Mouse (Mus musculus) limb, embryonic 12.5 days (tissue): ENCODE data around the gene Asgr2. TPM values are rescaled to one million over a fixed set of nuclear protein-coding genes. Genes with fewer than 3 reads are reported as not detected.
"Not testable (repeated sequence)": the region's sequence is repeated elsewhere in the genome, so short reads cannot be mapped to it uniquely, and the experiment has no call there.

Experiments used
- ATAC-seq: fragments of 200-750 bp; cut with Nextera tagmentation; 2 replicates; pipeline ENCODE4 v1.8.0; 2017; ENCODE audit warnings: low read depth, moderate TSS enrichment; ENCODE audit not compliant: insufficient number of reproducible peaks, insufficient read depth, low FRiP score, low TSS enrichment
- H3K27ac ChIP-seq: fragments of 300-500 bp; sonication (generic); 2 replicates; pipeline ENCODE4 v1.5.1; 2016; ENCODE audit warnings: mild to moderate bottlenecking, moderate library complexity
- H3K27me3 ChIP-seq: fragments of 300-500 bp; sonication (generic); 2 replicates; pipeline ENCODE4 v1.6.1; 2016; ENCODE audit warnings: mild to moderate bottlenecking, moderate library complexity
- H3K36me3 ChIP-seq: fragments of 300-500 bp; sonication (generic); 2 replicates; pipeline ENCODE4 v1.6.1; 2016; ENCODE audit warnings: mild to moderate bottlenecking, moderate library complexity
- H3K4me1 ChIP-seq: fragments of 300-500 bp; sonication (generic); replicated peaks from 2 replicates; pipeline ENCODE4 v1.6.1; 2016
- H3K4me2 ChIP-seq: fragments of 300-500 bp; sonication (generic); 2 replicates; pipeline ENCODE4 v1.6.1; 2016; ENCODE audit warnings: mild to moderate bottlenecking, moderate library complexity
- H3K4me3 ChIP-seq: fragments of 300-500 bp; sonication (generic); replicated peaks from 2 replicates; pipeline ENCODE4 v1.5.1; 2016; ENCODE audit warnings: mild to moderate bottlenecking
- H3K9ac ChIP-seq: fragments of 300-500 bp; sonication (generic); replicated peaks from 2 replicates; pipeline ENCODE4 v1.6.1; 2016; ENCODE audit warnings: mild to moderate bottlenecking, moderate library complexity
- H3K9me3 ChIP-seq: fragments of 300-500 bp; sonication (generic); 2 replicates; pipeline ENCODE4 v1.6.1; 2016; ENCODE audit warnings: mild to moderate bottlenecking, moderate library complexity
- WGBS: fragments of 180-500 bp; shearing (Covaris S2); methylation state at CpG from one replicate; pipeline ENCODE4 v1.1.7; 2016; 5-methylcytosine and 5-hydroxymethylcytosine counted together
- polyA plus RNA-seq: library from polyadenylated mRNA; unstranded; fragments of >200 nt; fragmentation: Nextera tagmentation; extraction: Ambion mirVana; gene quantifications from 2 replicates; pipeline ENCODE4 v1.2.1, GENCODE M21; 2016

Asgr2 gene
- polyA plus RNA-seq, 1 experiment from 2014 or later, result not detected

GRCm38 (mm10) chr11:70097396-70097795 is 5.0 kb downstream of the Asgr2 start:
- Histone ChIP-seq H3K9me3 (no peaks in the 10 kb centered on the region), H3K4me1 (no peaks in the 10 kb centered on the region; the same call in 1 of the 2 replicates), H3K27me3 (0 out of 2 replicates have a peak, but pooled peaks cover 9% of the 10 kb centered on the region), H3K36me3 (no peaks in the 10 kb centered on the region), H3K4me3 (no peak overlapping the region), H3K4me2 (no peak overlapping the region), H3K9ac (no peak overlapping the region), H3K27ac (no peak overlapping the region)
- ATAC-seq, result no peak
- WGBS, result 61% methylated on average over 11 of the region's 11 CpGs

- Histone ChIP-seq H3K4me1 (no peaks in the 10 kb centered on the region), H3K4me3 (no peak overlapping the region), H3K27me3 (0 out of 2 replicates have a peak, but pooled peaks cover 9% of the 10 kb centered on the region), H3K9ac (no peak overlapping the region), H3K9me3 (no peaks in the 10 kb centered on the region), H3K27ac (no peak overlapping the region), H3K36me3 (no peaks in the 10 kb centered on the region), H3K4me2 (no peak overlapping the region)
- 94% methylated on average over 2 of the region's 2 CpGs for WGBS
- ATAC-seq, result no peak
These were observed 6.7 kb downstream of the Asgr2 start for GRCm38 (mm10) chr11:70099102-70099501.

GRCm38 (mm10) chr11:70099809-70100208 is 7.4 kb downstream of the Asgr2 start:
- Histone ChIP-seq H3K36me3 (no peaks in the 10 kb centered on the region), H3K9me3 (no peaks in the 10 kb centered on the region), H3K27ac (no peak overlapping the region), H3K4me3 (no peak overlapping the region), H3K4me2 (no peak overlapping the region), H3K4me1 (no peaks in the 10 kb centered on the region), H3K9ac (no peak overlapping the region), H3K27me3 (0 out of 2 replicates have a peak, but pooled peaks cover 9% of the 10 kb centered on the region)
- no peak for ATAC-seq
- WGBS, result 85% methylated on average over 2 of the region's 2 CpGs

DNA sequence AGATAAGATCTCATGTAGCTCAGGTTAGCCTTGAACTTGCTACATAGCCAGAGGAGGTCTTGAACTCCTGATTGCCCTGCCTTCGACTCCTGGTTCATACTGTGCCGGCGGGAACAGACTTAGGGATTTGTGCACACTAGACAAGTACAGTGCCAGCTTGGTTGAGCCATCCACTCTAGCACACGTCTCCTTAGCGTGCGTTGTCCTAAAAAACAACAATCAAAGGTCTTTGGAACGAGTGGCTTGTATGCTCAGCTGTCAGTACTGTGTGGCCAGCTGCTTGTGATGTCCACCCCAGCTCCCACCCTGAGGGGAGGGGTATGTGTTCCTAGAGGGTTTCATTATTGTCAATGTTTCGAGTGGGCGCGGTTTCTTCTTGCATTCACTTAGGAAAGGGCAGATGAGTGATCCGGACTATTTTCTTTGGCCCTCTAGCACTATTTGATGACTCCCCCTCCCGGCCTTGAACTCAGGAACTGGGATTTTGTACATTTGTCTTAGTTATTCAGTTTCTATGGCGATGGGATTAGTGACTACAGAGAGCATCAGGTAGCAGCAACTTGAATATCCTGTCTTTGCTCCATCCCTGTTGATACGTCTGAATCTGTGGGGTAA is 11.4 kb downstream of the Asgr2 start:
- WGBS, result 87% methylated on average over 14 of the region's 14 CpGs
- Histone ChIP-seq H3K4me2 (no peak overlapping the region), H3K27ac (no peak overlapping the region)

DNA sequence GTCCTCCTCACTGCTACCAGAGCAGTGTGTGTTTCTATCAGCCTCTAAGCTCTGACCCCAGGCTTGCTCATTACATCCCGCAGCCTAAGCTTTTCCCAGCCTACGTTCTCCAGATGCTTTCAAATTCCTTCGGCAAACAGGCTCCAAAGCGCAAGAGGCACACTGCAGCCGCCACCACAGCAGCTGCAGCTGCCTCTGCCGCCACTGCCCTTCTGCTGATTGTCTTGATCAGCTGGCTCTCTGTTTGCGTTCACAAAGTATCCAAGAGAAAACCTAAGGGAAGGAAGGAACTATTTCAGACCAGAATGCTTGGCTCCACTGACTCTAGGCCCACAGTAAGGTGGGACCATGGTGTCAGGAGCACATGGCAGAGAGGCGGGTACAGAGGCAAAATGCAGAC is 14.6 kb downstream of the Asgr2 start:
- Histone ChIP-seq H3K4me1 (no peaks in the 10 kb centered on the region), H3K36me3 (no peaks in the 10 kb centered on the region), H3K27me3 (0 out of 2 replicates have a peak, but pooled peaks cover 3% of the 10 kb centered on the region), H3K4me3 (no peak overlapping the region), H3K9me3 (0 out of 2 replicates have a peak, but pooled peaks cover 4% of the 10 kb centered on the region), H3K27ac (no peak overlapping the region), H3K9ac (no peak overlapping the region), H3K4me2 (no peak overlapping the region)
- no peak for ATAC-seq
- WGBS, result 58% methylated on average over 8 of the region's 8 CpGs

More for the DNA sequence above, 11.4 kb downstream of the Asgr2 start:
- Histone ChIP-seq H3K4me1 (no peaks in the 10 kb centered on the region), H3K9me3 (no peaks in the 10 kb centered on the region), H3K36me3 (no peaks in the 10 kb centered on the region), H3K4me3 (no peak overlapping the region), H3K9ac (no peak overlapping the region), H3K27me3 (no peaks in the 10 kb centered on the region)
- no peak for ATAC-seq

- ATAC-seq, result no peak
- H3K27ac ChIP-seq, result no peak overlapping the region
- 0 out of 2 replicates have a peak, but pooled peaks cover 4% of the 10 kb centered on the region for H3K9me3 ChIP-seq
- 0 out of 2 replicates have a peak, but pooled peaks cover 3% of the 10 kb centered on the region for H3K27me3 ChIP-seq
- H3K4me1 ChIP-seq, result no peaks in the 10 kb centered on the region
- no peak overlapping the region for H3K4me2 ChIP-seq
- H3K9ac ChIP-seq, result no peak overlapping the region
- WGBS, result 74% methylated on average over 3 of the region's 3 CpGs
- H3K4me3 ChIP-seq, result no peak overlapping the region
- no peaks in the 10 kb centered on the region for H3K36me3 ChIP-seq
These were observed 17.7 kb downstream of the Asgr2 start for GRCm38 (mm10) chr11:70110146-70110545.

GRCm38 (mm10) chr11:70114562-70114961 is 22.1 kb downstream of the Asgr2 start:
- Histone ChIP-seq H3K36me3 (no peaks in the 10 kb centered on the region), H3K9ac (no peak overlapping the region), H3K27me3 (0 out of 2 replicates have a peak, but pooled peaks cover 3% of the 10 kb centered on the region), H3K27ac (no peak overlapping the region), H3K4me1 (no peaks in the 10 kb centered on the region), H3K4me3 (no peak overlapping the region), H3K4me2 (no peak overlapping the region), H3K9me3 (0 out of 2 replicates have a peak, but pooled peaks cover 12% of the 10 kb centered on the region)
- 48% methylated on average over 4 of the region's 4 CpGs for WGBS
- ATAC-seq, result no peak

- no peaks in the 10 kb centered on the region for H3K4me1 ChIP-seq
- no peaks in the 10 kb centered on the region for H3K27me3 ChIP-seq
- no peak for ATAC-seq
- no peak overlapping the region for H3K4me2 ChIP-seq
- no peak overlapping the region for H3K9ac ChIP-seq
- H3K27ac ChIP-seq, result no peak overlapping the region
- 0 out of 2 replicates have a peak, but pooled peaks cover 14% of the 10 kb centered on the region for H3K9me3 ChIP-seq
- H3K4me3 ChIP-seq, result no peak overlapping the region
- H3K36me3 ChIP-seq, result no peaks in the 10 kb centered on the region
- 92% methylated on average over 3 of the region's 3 CpGs for WGBS
These were observed 23.5 kb downstream of the Asgr2 start for GRCm38 (mm10) chr11:70115901-70116300.

GRCm38 (mm10) chr11:70129926-70130379 is 37.5 kb downstream of the Asgr2 start, which contains the start of gene Mgl2:
Gene Mgl2, plus strand, starts transcription at chr11:70130329.
- no peaks in the 10 kb centered on the region for H3K4me1 ChIP-seq
- H3K4me2 ChIP-seq, result no peak within 1 kb of the TSS
- H3K27ac ChIP-seq, result no peak within 1 kb of the TSS
- WGBS, result 81% methylated on average over 9 of the region's 9 CpGs
- ATAC-seq, result no peak
- H3K27me3 ChIP-seq, result no peaks in the 10 kb centered on the region
- H3K4me3 ChIP-seq, result no peak within 1 kb of the TSS
- no peaks in the 10 kb centered on the region for H3K36me3 ChIP-seq
- H3K9ac ChIP-seq, result no peak within 1 kb of the TSS
- H3K9me3 ChIP-seq, result no peaks in the 10 kb centered on the region

DNA sequence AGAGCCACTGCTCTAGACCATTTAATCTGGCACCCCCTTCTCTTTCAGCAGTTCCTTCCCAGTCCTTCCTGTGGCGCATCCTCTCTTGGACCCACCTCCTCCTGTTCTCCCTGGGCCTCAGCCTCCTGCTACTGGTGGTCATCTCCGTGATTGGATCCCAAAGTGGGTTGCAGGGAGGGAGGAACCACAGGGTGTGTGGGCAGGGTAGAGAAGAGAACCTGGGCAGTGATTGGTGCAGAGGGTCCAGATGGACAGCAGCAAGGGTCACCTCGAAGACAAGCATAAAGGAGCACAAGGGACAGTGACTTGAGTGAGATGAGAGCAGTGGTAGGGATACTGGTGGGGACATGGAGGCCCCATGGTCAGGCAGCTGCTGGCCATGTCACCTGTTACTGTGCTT is 42.6 kb downstream of the Asgr2 start:
- not testable (repeated sequence) for H3K9me3 ChIP-seq, H3K9ac ChIP-seq, H3K4me1 ChIP-seq, ATAC-seq, H3K4me2 ChIP-seq, H3K36me3 ChIP-seq, H3K4me3 ChIP-seq, H3K27me3 ChIP-seq, H3K27ac ChIP-seq
- WGBS, result 73% methylated on average over 3 of the region's 3 CpGs

DNA sequence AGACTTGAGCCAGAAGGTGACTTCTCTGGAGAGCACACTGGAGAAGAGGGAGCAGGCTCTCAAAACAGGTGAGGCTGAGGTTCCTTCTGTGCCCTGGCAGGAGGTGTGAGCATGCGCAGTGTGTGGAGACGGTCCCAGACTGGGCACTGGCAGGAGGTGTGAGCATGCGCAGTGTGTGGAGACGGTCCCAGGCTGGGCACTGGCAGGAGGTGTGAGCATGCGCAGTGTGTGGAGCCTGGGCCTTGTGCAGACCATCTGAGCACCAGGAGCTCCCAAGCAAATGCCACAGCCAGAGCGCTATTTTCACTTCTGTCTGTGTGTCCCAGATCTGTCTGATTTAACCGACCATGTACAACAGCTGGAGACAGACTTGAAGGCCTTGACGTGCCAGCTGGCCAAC is 43.5 kb downstream of the Asgr2 start:
- not testable (repeated sequence) for ATAC-seq, H3K27me3 ChIP-seq
- 90% methylated on average over 8 of the region's 8 CpGs for WGBS

DNA sequence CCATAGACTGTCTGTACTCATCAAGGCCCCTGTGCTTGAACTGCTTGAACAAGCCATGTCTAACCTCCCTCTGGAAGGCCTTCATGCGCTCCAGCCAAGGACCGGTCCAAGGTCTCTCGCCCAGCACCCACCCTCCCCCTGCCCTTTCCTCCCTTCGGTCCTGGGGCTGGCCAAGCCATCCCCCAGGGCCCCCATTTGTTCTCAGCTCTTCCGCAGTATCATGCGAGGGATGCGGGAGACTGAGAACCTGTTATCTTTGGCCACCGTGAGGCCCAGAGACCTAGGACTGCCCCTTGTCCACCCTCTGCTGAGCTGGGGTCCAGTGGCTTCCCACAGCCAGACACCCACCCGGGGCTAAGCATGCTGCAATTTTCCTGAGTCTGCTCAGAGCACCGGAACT is 46.7 kb downstream of the Asgr2 start:
- no peaks in the 10 kb centered on the region for H3K27me3 ChIP-seq
- H3K4me2 ChIP-seq, result no peak overlapping the region
- H3K27ac ChIP-seq, result no peak overlapping the region
- WGBS, result 82% methylated on average over 10 of the region's 10 CpGs
- no peaks in the 10 kb centered on the region for H3K36me3 ChIP-seq
- no peak overlapping the region for H3K9ac ChIP-seq
- H3K4me3 ChIP-seq, result no peak overlapping the region
- H3K4me1 ChIP-seq, result no peaks in the 10 kb centered on the region
- ATAC-seq, result no peak
- no peaks in the 10 kb centered on the region for H3K9me3 ChIP-seq

More for the DNA sequence above, 43.5 kb downstream of the Asgr2 start:
- H3K9ac ChIP-seq, H3K27ac ChIP-seq, H3K36me3 ChIP-seq, H3K4me1 ChIP-seq, H3K9me3 ChIP-seq, H3K4me2 ChIP-seq, H3K4me3 ChIP-seq: not testable (repeated sequence)
